Mouse (Mus musculus): ENCODE results near the gene Gjc1. TPM values are rescaled to one million over a fixed set of nuclear protein-coding genes. Genes with fewer than 3 reads are reported as not detected.
A peak's percentile ranks its signal among the peaks of the same experiment; 100 is the strongest.

Gjc1 gene
- polyA plus RNA-seq, 1 experiment from 2014 or later: 63.7 TPM

DNA sequence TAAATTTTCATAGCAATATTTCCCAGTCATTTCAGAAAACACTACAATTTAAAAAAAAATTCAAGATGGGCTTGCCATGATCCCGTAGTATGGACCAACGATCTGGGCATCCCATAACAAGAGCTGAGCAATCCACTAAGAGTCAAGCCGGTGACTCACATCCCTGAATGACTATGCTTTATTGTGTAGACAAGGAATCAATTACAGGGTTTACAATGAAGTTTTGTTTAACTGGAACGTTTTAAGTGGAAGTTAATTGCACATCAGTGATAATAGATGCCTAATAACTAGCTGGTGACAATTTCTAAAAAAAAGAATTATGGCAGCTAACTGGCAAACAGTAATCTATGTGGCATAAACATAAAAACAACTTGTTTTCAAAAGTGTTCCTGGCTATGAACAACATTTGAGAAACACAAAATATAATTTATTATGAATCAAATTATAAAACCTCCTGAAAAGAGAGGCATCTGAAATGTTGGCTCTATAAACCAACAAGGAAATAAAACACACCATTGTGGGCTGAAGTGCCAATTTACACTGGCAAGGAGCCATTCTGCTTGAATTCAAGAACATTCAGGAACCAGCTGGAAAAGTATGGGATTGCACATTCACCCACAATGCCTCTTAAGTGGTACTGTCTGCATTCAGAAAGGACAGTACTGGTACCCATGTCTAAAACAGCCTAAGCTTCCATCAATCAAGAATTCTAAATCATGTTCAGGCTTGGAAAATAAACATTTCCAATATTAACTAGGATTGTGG, 8.6 kb downstream of the Gjc1 start:
- Histone ChIP-seq H3K27me3 (no peaks in the 10 kb centered on the region), H3K27ac (no peak overlapping the region), H3K9me3 (replicated peaks) (no peaks in the 10 kb centered on the region), H3K4me2 (no peak overlapping the region), H3K4me3 (replicated peaks) (no peak overlapping the region), H3K9ac (no peak overlapping the region), H3K4me1 (peaks cover 9% of the 10 kb centered on the region), H3K36me3 (peaks cover 4% of the 10 kb centered on the region)
- no peak for ATAC-seq (replicated peaks; ENCODE audit: low FRiP score)
- 48% methylated on average over 4 of the region's 4 CpGs for WGBS

DNA sequence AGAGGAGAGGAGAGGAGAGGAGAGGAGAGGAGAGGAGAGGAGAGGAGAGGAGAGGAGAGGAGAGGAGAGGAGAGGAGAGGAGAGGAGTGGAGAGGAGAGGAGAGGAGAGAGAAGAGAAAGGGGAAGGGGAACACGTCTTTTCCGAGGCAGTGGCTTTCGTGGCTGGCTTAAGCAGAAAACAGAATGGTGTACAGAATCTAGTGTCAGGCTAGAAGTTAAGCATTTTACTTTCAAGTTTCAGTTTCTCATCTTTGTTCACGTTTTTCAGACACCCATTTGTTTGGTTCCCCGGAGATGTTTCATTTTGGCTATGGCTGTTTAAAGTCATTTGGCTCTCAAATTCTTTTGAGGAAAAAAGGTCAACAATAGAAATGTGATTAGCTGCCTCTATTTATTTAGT, 11.3 kb downstream of the Gjc1 start:
- Histone ChIP-seq H3K4me2 (no peak overlapping the region), H3K27me3 (no peaks in the 10 kb centered on the region), H3K4me1 (peaks cover 10% of the 10 kb centered on the region), H3K9ac (no peak overlapping the region), H3K36me3 (peaks cover 26% of the 10 kb centered on the region), H3K9me3 (replicated peaks) (no peaks in the 10 kb centered on the region), H3K4me3 (replicated peaks) (no peak overlapping the region), H3K27ac (no peak overlapping the region)
- ATAC-seq (replicated peaks; ENCODE audit: low FRiP score): no peak
- whole genome bisulfite sequencing: 79% methylated on average over 5 of the region's 5 CpGs

DNA sequence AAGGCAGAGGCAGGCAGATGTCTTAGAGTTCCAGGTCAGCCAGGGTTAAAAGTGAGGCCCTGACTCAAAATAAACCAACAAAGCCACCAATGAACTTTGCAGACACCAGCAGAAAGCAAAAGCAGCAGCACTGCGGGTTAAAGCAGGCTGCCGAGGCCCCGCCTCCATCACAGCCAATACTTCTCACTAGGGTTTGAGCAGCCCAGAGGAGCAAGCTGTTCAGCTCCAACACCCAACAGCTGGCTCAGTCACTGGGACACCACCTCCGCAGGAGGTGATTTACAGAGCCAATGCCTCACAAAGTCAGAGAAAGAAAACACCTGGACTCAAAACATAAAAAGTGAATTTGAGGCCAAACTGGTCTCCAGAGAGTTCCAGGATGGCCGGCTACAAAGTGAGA, 16.0 kb downstream of the Gjc1 start:
- no peak overlapping the region for H3K4me2 ChIP-seq
- whole genome bisulfite sequencing: 53% methylated on average over 5 of the region's 5 CpGs
- H3K27me3 ChIP-seq: no peaks in the 10 kb centered on the region
- H3K27ac ChIP-seq: no peak overlapping the region
- no peaks in the 10 kb centered on the region for H3K9me3 ChIP-seq (replicated peaks)
- H3K9ac ChIP-seq: no peak overlapping the region
- H3K36me3 ChIP-seq: peaks cover 67% of the 10 kb centered on the region
- no peak overlapping the region for H3K4me3 ChIP-seq (replicated peaks)
- 0 out of 2 replicates have a peak, but pooled peaks cover 4% of the 10 kb centered on the region for H3K4me1 ChIP-seq
- no peak for ATAC-seq (replicated peaks; ENCODE audit: low FRiP score)

DNA sequence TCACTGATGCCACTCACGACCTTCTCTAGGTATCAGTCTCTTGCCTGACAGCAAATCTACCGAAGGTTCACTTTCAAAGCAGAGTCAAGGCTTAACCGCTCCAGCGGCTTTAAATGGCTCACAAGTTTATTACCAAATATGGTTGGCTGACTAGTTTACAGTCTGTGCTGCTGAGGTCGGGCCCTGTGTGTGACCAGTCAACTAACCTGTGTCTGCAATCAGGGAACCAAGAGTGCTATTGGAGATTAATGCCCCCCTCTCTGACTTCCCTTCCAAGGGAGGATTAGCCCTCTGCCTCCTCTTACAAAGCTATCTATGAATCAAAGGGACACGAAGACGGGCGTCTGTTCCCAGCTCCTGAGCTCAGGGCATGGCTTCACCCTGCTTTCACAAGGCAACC, 25.3 kb downstream of the Gjc1 start:
- H3K9me3 ChIP-seq (replicated peaks): no peaks in the 10 kb centered on the region
- peak overlapping the region; percentile 57 for H3K27ac ChIP-seq
- no peak overlapping the region for H3K4me2 ChIP-seq
- H3K4me3 ChIP-seq (replicated peaks): no peak overlapping the region
- ATAC-seq (replicated peaks; ENCODE audit: low FRiP score): peak; percentile 67
- H3K36me3 ChIP-seq: peaks cover 29% of the 10 kb centered on the region
- H3K4me1 ChIP-seq: peaks cover 38% of the 10 kb centered on the region
- 18% methylated on average over 8 of the region's 8 CpGs for WGBS
- H3K9ac ChIP-seq: no peak overlapping the region
- H3K27me3 ChIP-seq: no peaks in the 10 kb centered on the region

GRCm38 (mm10) chr11:102791682-102792445, 27.6 kb downstream of the Gjc1 start:
- no peaks in the 10 kb centered on the region for H3K27me3 ChIP-seq
- peaks cover 38% of the 10 kb centered on the region for H3K4me1 ChIP-seq
- H3K9ac ChIP-seq: no peak overlapping the region
- H3K4me3 ChIP-seq (replicated peaks): no peak overlapping the region
- H3K4me2 ChIP-seq: no peak overlapping the region
- H3K27ac ChIP-seq: peak overlapping the region; percentile 64
- 19% methylated on average over 14 of the region's 14 CpGs for WGBS
- no peaks in the 10 kb centered on the region for H3K9me3 ChIP-seq (replicated peaks)
- H3K36me3 ChIP-seq: peaks cover 11% of the 10 kb centered on the region; the same call in 1 of the 2 replicates
- 0 out of 2 replicates have a peak, but pooled peaks have one; percentile 18 for ATAC-seq (replicated peaks; ENCODE audit: low FRiP score)

GRCm38 (mm10) chr11:102787688-102788177, 31.8 kb downstream of the Gjc1 start:
- no peak overlapping the region for H3K9ac ChIP-seq
- WGBS: 77% methylated on average over 5 of the region's 5 CpGs

GRCm38 (mm10) chr11:102783443-102783842, 36.1 kb downstream of the Gjc1 start:
- no peak overlapping the region for H3K4me3 ChIP-seq (replicated peaks)
- WGBS: 72% methylated on average over 7 of the region's 7 CpGs
- H3K4me2 ChIP-seq: no peak overlapping the region
- no peak for ATAC-seq (replicated peaks; ENCODE audit: low FRiP score)
- peaks cover 3% of the 10 kb centered on the region; the same call in 1 of the 2 replicates for H3K27me3 ChIP-seq
- no peaks in the 10 kb centered on the region for H3K36me3 ChIP-seq
- no peak overlapping the region for H3K9ac ChIP-seq
- no peaks in the 10 kb centered on the region for H3K9me3 ChIP-seq (replicated peaks)
- peaks cover 23% of the 10 kb centered on the region for H3K4me1 ChIP-seq
- no peak overlapping the region for H3K27ac ChIP-seq

More at GRCm38 (mm10) chr11:102787688-102788177, 31.8 kb downstream of the Gjc1 start:
- Histone ChIP-seq H3K4me3 (replicated peaks) (no peak overlapping the region), H3K36me3 (no peaks in the 10 kb centered on the region), H3K27me3 (no peaks in the 10 kb centered on the region), H3K4me1 (peaks cover 19% of the 10 kb centered on the region), H3K9me3 (replicated peaks) (no peaks in the 10 kb centered on the region), H3K27ac (no peak overlapping the region), H3K4me2 (no peak overlapping the region)
- ATAC-seq (replicated peaks; ENCODE audit: low FRiP score): no peak

DNA sequence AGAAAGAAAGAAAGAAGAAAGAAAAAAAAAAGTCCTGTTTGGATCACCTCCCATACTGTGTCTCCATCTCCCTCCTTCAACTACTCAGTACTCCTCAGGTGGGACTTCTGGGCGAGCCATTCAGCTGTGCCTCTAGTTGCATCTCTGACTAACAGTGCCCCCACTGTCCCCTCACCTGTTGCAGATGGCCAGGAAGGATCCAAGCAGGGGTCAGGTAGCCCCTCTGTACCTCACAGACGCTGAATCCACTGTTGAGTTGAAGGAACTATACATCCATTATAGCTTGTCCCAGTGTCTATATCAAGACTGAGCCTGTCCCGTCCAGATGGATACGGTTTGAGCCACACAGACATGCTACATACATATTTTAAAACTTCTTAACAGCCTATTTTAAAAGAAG, 38.0 kb downstream of the Gjc1 start:
- Histone ChIP-seq H3K36me3 (peaks cover 8% of the 10 kb centered on the region; the same call in 1 of the 2 replicates), H3K4me1 (peaks cover 33% of the 10 kb centered on the region), H3K4me3 (replicated peaks) (no peak overlapping the region), H3K4me2 (no peak overlapping the region), H3K27ac (no peak overlapping the region), H3K9ac (no peak overlapping the region), H3K27me3 (peaks cover 3% of the 10 kb centered on the region; the same call in 1 of the 2 replicates), H3K9me3 (replicated peaks) (no peaks in the 10 kb centered on the region)
- WGBS: 83% methylated on average over 4 of the region's 4 CpGs
- ATAC-seq (replicated peaks; ENCODE audit: low FRiP score): no peak

GRCm38 (mm10) chr11:102780986-102781351, 38.5 kb downstream of the Gjc1 start:
- no peaks in the 10 kb centered on the region for H3K9me3 ChIP-seq (replicated peaks)
- ATAC-seq (replicated peaks; ENCODE audit: low FRiP score): no peak
- no peak overlapping the region for H3K9ac ChIP-seq

GRCm38 (mm10) chr11:102780271-102780985, 39.1 kb downstream of the Gjc1 start:
- ATAC-seq (replicated peaks; ENCODE audit: low FRiP score): no peak
- H3K4me3 ChIP-seq (replicated peaks): no peak overlapping the region
- WGBS: 45% methylated on average over 11 of the region's 11 CpGs

More at GRCm38 (mm10) chr11:102780986-102781351, 38.5 kb downstream of the Gjc1 start:
- Histone ChIP-seq H3K27me3 (peaks cover 3% of the 10 kb centered on the region; the same call in 1 of the 2 replicates), H3K4me2 (no peak overlapping the region), H3K4me3 (replicated peaks) (no peak overlapping the region), H3K27ac (no peak overlapping the region), H3K4me1 (peaks cover 33% of the 10 kb centered on the region), H3K36me3 (peaks cover 8% of the 10 kb centered on the region; the same call in 1 of the 2 replicates)
- WGBS: 44% methylated on average over 10 of the region's 10 CpGs

DNA sequence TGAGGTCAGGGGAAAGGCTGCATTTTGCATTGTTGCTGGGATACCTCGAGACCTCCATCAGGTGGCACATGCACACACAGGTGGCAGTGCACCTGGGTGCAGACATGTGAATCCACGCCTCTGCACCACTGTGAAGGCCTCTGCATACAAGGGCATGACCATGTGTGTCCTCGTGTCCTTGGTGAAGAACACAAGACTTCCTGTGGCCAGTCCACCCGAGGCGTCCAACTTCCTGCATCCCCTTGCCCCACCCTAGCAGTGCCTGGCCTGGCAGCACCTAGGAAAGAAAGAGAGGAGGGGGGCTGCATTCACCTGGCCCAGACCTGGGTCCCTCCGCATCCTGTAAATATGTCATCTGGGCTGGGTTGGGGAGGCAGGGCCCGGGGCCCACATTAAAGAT, 39.7 kb downstream of the Gjc1 start:
- 68% methylated on average over 7 of the region's 7 CpGs for WGBS
- ATAC-seq (replicated peaks; ENCODE audit: low FRiP score): no peak
- peaks cover 44% of the 10 kb centered on the region for H3K4me1 ChIP-seq
- no peak overlapping the region for H3K4me3 ChIP-seq (replicated peaks)
- no peaks in the 10 kb centered on the region for H3K9me3 ChIP-seq (replicated peaks)
- peak overlapping the region; percentile 16 for H3K4me2 ChIP-seq
- peaks cover 3% of the 10 kb centered on the region; the same call in 1 of the 2 replicates for H3K27me3 ChIP-seq
- no peak overlapping the region for H3K27ac ChIP-seq
- peaks cover 8% of the 10 kb centered on the region; the same call in 1 of the 2 replicates for H3K36me3 ChIP-seq
- H3K9ac ChIP-seq: no peak overlapping the region

More at GRCm38 (mm10) chr11:102780271-102780985, 39.1 kb downstream of the Gjc1 start:
- peaks cover 8% of the 10 kb centered on the region; the same call in 1 of the 2 replicates for H3K36me3 ChIP-seq
- H3K4me2 ChIP-seq: peak overlapping the region; percentile 16
- H3K9ac ChIP-seq: no peak overlapping the region
- no peaks in the 10 kb centered on the region for H3K9me3 ChIP-seq (replicated peaks)
- H3K27ac ChIP-seq: 0 out of 2 replicates have a peak overlapping the region, but pooled peaks have one; percentile 37
- H3K27me3 ChIP-seq: peaks cover 3% of the 10 kb centered on the region; the same call in 1 of the 2 replicates
- peaks cover 38% of the 10 kb centered on the region for H3K4me1 ChIP-seq

All from kidney, embryonic 15.5 days (tissue).